Comparison of ENCODE assay signal across 8 mouse cellular contexts in genomic region chr8:11187581-11188271, GRCm38 (mm10).
A peak's percentile ranks its signal among the peaks of the same experiment; 100 is the strongest.
DNase-seq lines count a peak whose midpoint lies in the region; ATAC-seq and TF ChIP-seq lines count a peak whose summit lies in the region.

No protein-coding gene starts in this region.

- H3K9me3 ChIP-seq in megakaryocyte, embryonic 14.5 days: no peaks in the 10 kb centered on the region

- no peak overlapping the region for H3K27ac ChIP-seq in gastrocnemius, adult 2 months

- peak; percentile 96; the same call in 1 of the 2 replicates for TF ChIP-seq CTCF in gastrocnemius, adult 2 months (IDR thresholded peaks at IDR 0.05)

- intact Hi-C loops in gastrocnemius, adult 2 months (cut with DNase I): loop anchor here (1.0 to 2.0 kb wide), 3 partner anchors 613 to 772 kb away; no protein-coding TSS in a partner anchor

- ATAC-seq in inflammation-experienced regulatory T-cells, adult 6 months: no peak

- peak overlapping the region; percentile 61 for H3K4me3 ChIP-seq in gastrocnemius, adult 2 months
- peak overlapping the region; percentile 90 for H3K4me3 ChIP-seq in megakaryocyte, embryonic 14.5 days (replicated peaks)

- H3K4me1 ChIP-seq in megakaryocyte, embryonic 14.5 days: peaks cover 75% of the 10 kb centered on the region

- no peaks in the 10 kb centered on the region for H3K36me3 ChIP-seq in megakaryocyte, embryonic 14.5 days (replicated peaks; ENCODE audit: low read length)

- DNase-seq in adipocyte (ENCODE audit: low spot score): peak; percentile 71
- peak; percentile 81 to 86 for DNase-seq in cerebellum, postnatal 25 days
- peak; percentile 68 for DNase-seq in gastrocnemius, adult 2 months
- peak; percentile 65 for DNase-seq in induced T-regulatory cell, adult 2 months (ENCODE audit: low read depth)
- DNase-seq in left cerebral cortex, adult 9 months (ENCODE audit: low spot score in 2 of 2): peak; percentile 37 to 75
- DNase-seq in right cerebral cortex, postnatal 10 days (ENCODE audit: low spot score in 2 of 2): peak; percentile 74 to 79

- peaks cover 82% of the 10 kb centered on the region for H3K27me3 ChIP-seq in megakaryocyte, embryonic 14.5 days (replicated peaks)
